Mouse (Mus musculus): ENCODE results near the gene Ugt1a1. TPM values are rescaled to one million over a fixed set of nuclear protein-coding genes. Genes with fewer than 3 reads are reported as not detected.

The Ugt1a1 gene
- total and polyA plus RNA-seq, 2 experiments from 2014 or later, result 0.07 TPM; not detected in 1

DNA sequence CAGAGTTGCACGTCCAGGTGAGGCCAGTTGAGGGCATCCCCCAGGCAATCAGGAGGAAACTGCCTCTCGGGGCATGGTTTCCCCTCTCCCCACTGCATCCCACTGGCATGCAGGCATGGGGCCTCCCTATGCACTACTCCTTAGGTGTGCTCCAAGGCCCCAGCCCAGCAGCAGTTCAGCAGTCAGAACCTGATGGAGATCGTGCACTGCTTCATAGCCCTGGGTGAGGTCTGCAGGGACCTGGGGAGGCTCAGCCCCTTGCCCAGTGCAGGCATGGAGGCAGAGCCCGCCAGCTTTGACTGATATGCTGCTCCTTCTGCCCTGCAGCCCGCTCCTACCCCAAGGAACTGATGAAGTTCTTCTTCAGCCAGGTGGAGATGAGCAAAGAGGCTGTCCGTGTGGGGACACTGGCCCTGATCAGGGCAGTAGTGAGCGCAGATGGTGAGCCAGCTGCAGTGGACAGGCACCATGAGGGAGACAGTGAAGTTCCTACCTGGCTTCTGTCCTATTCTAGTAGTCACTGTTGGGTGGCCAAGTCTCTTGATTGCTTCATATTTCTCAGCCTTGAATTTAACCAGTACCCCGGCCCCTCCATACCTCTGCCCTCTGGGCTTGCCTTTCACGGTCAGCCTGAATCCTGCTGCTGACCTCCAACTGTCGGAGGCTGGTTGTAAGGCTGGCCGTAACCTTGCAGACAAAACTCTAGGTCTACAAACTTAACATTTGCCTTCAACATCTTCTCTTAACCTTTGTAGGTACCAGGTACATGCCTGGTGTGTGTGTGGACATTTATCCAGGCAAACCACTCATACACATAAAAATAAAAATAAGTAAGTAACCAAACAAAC lies 23.5 kb downstream of the Ugt1a1 start:
- no peaks in the 10 kb centered on the region for H3K36me3 ChIP-seq (replicated peaks; ENCODE audit: control insufficient read depth, insufficient read depth, low read length)
- no peak for ATAC-seq (ENCODE audit: insufficient read depth, low read depth)
- no peak overlapping the region for H3K9ac ChIP-seq (replicated peaks; ENCODE audit: low read depth, low read length)
- DNase-seq (ENCODE audit: low spot score), result no peak
- H3K27ac ChIP-seq (ENCODE audit: low read depth), result no peak overlapping the region
- peaks cover 95% of the 10 kb centered on the region for H3K9me3 ChIP-seq (replicated peaks; ENCODE audit: control insufficient read depth, low read length)
- no peaks in the 10 kb centered on the region for H3K4me1 ChIP-seq (ENCODE audit: control insufficient read depth, insufficient read depth)
- no peak for TF ChIP-seq EP300 (IDR thresholded peaks at IDR 0.05; ENCODE audit: low read depth)
- TF ChIP-seq CTCF (IDR thresholded peaks at IDR 0.05; ENCODE audit: low read depth), result no peak
- H3K4me2 ChIP-seq (ENCODE audit: low read depth, low read length), result no peak overlapping the region
- H3K4me3 ChIP-seq (ENCODE audit: low read depth, low read length), result no peak overlapping the region
- H3K27me3 ChIP-seq (ENCODE audit: control insufficient read depth, insufficient read depth, low read length), result no peaks in the 10 kb centered on the region
- 55% methylated on average over 11 of the region's 11 CpGs for WGBS

DNA sequence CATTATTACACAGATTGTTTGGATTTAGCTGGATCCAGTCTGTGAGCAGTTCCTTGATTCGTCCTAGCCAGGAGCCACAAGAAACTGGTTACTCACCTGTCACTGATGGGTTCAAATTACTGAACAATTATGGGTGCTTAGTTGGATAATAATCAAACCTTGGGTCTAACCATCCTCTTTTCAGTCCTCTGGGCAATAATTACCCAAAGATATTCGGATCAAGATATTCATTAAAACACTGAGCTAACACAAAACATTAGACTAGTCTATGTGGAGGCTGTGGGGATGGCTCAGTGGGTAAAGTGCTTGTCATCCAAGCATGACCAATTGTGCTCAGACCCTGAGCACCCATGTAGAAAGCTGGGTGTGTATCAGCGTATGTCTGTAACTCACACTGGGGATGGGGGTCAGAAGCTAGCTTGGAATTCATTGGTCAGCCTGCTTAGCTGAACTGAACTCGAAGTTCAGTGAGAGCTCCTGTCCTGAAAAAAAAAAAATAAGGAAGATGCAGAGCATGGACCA lies 24.2 kb downstream of the Ugt1a1 start:
- TF ChIP-seq CTCF (IDR thresholded peaks at IDR 0.05; ENCODE audit: low read depth), result no peak
- TF ChIP-seq EP300 (IDR thresholded peaks at IDR 0.05; ENCODE audit: low read depth), result no peak
- no peak overlapping the region for H3K27ac ChIP-seq (ENCODE audit: low read depth)
- no peak overlapping the region for H3K4me3 ChIP-seq (ENCODE audit: low read depth, low read length)
- 43% methylated on average over 4 of the region's 4 CpGs for WGBS
- no peak for DNase-seq (ENCODE audit: low spot score)
- H3K9ac ChIP-seq (replicated peaks; ENCODE audit: low read depth, low read length), result no peak overlapping the region
- no peak overlapping the region for H3K4me2 ChIP-seq (ENCODE audit: low read depth, low read length)
- ATAC-seq (ENCODE audit: insufficient read depth, low read depth), result no peak
- no peaks in the 10 kb centered on the region for H3K36me3 ChIP-seq (replicated peaks; ENCODE audit: control insufficient read depth, insufficient read depth, low read length)
- H3K9me3 ChIP-seq (replicated peaks; ENCODE audit: control insufficient read depth, low read length), result peaks cover 95% of the 10 kb centered on the region
- H3K4me1 ChIP-seq (ENCODE audit: control insufficient read depth, insufficient read depth), result no peaks in the 10 kb centered on the region
- H3K27me3 ChIP-seq (ENCODE audit: control insufficient read depth, insufficient read depth, low read length), result no peaks in the 10 kb centered on the region

DNA sequence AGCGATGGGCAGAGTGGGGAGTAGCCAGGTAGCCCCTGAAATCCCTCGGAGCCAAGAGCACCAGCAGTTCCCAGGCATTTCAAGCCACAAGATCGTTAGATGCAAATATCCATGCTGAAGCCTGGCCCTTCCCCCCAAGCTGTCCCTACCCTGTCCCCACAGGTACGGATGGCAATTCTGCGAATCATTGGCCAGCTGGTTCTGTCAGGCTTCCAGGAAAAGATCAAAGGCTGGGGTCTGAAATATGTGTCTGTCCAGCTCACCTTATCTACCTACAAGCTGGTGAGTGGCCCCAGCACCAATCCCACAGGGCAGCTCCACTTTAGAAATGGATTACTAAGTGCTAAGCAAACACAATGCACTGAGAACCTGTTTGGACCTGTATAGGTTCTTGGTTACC lies 25.6 kb downstream of the Ugt1a1 start:
- no peak overlapping the region for H3K4me3 ChIP-seq (ENCODE audit: low read depth, low read length)
- H3K36me3 ChIP-seq (replicated peaks; ENCODE audit: control insufficient read depth, insufficient read depth, low read length), result no peaks in the 10 kb centered on the region
- 66% methylated on average over 5 of the region's 5 CpGs for WGBS
- H3K4me2 ChIP-seq (ENCODE audit: low read depth, low read length), result no peak overlapping the region
- no peak for TF ChIP-seq EP300 (IDR thresholded peaks at IDR 0.05; ENCODE audit: low read depth)
- no peak for TF ChIP-seq CTCF (IDR thresholded peaks at IDR 0.05; ENCODE audit: low read depth)
- H3K27ac ChIP-seq (ENCODE audit: low read depth), result no peak overlapping the region
- no peaks in the 10 kb centered on the region for H3K27me3 ChIP-seq (ENCODE audit: control insufficient read depth, insufficient read depth, low read length)
- peaks cover 93% of the 10 kb centered on the region for H3K9me3 ChIP-seq (replicated peaks; ENCODE audit: control insufficient read depth, low read length)
- DNase-seq (ENCODE audit: low spot score) (no peak), ATAC-seq (ENCODE audit: insufficient read depth, low read depth) (no peak)
- no peak overlapping the region for H3K9ac ChIP-seq (replicated peaks; ENCODE audit: low read depth, low read length)
- H3K4me1 ChIP-seq (ENCODE audit: control insufficient read depth, insufficient read depth), result no peaks in the 10 kb centered on the region

DNA sequence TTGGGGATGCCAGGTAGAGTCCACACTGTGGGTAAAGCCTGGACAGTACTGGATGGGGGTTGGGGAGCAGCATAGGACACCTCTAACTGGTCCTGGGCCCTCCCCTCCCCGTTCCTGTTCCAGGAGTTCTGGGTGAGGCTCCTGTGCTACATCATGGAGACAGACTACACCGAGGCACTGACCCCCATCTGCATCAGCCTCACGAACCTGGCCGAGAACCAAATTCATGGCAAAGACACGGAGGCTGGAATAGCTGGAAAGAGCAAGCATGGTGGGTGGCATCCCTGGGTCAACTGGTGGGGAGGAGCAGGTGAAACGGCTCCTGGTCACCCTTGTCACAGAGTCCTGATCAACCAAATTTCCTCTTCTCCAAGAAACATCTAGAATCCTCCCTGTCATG lies 27.0 kb downstream of the Ugt1a1 start:
- TF ChIP-seq EP300 (IDR thresholded peaks at IDR 0.05; ENCODE audit: low read depth) (no peak), CTCF (IDR thresholded peaks at IDR 0.05; ENCODE audit: low read depth) (no peak)
- DNase-seq (ENCODE audit: low spot score) (no peak), ATAC-seq (ENCODE audit: insufficient read depth, low read depth) (no peak)
- no peaks in the 10 kb centered on the region for H3K36me3 ChIP-seq (replicated peaks; ENCODE audit: control insufficient read depth, insufficient read depth, low read length)
- no peaks in the 10 kb centered on the region for H3K27me3 ChIP-seq (ENCODE audit: control insufficient read depth, insufficient read depth, low read length)
- WGBS, result 64% methylated on average over 6 of the region's 6 CpGs
- H3K27ac ChIP-seq (ENCODE audit: low read depth), result no peak overlapping the region
- H3K9me3 ChIP-seq (replicated peaks; ENCODE audit: control insufficient read depth, low read length), result peaks cover 90% of the 10 kb centered on the region
- no peaks in the 10 kb centered on the region for H3K4me1 ChIP-seq (ENCODE audit: control insufficient read depth, insufficient read depth)
- no peak overlapping the region for H3K9ac ChIP-seq (replicated peaks; ENCODE audit: low read depth, low read length)
- H3K4me3 ChIP-seq (ENCODE audit: low read depth, low read length), result no peak overlapping the region
- H3K4me2 ChIP-seq (ENCODE audit: low read depth, low read length), result no peak overlapping the region

DNA sequence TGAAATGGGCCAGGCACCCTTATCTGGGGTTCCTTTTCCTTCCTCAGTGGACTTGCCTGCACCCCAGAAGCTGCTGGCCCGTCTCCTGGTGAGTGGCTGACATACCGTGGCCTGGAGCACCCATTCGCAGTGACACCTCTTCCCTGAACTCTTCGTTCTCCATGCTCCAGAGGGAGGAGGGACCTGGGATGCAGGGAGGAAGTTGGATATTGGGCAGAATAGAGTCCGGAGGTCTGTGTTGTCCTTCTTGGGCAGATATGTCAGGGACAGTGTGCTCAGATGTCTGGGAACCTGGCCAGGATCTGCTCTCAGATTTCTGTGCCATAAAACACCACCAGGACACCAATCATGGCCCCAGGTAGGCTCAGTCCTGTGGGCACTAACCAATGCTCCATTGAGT lies 28.3 kb downstream of the Ugt1a1 start:
- ATAC-seq (ENCODE audit: insufficient read depth, low read depth) (no peak), DNase-seq (ENCODE audit: low spot score) (no peak)
- Histone ChIP-seq H3K4me1 (ENCODE audit: control insufficient read depth, insufficient read depth) (no peaks in the 10 kb centered on the region), H3K9ac (replicated peaks; ENCODE audit: low read depth, low read length) (no peak overlapping the region), H3K27me3 (ENCODE audit: control insufficient read depth, insufficient read depth, low read length) (no peaks in the 10 kb centered on the region), H3K27ac (ENCODE audit: low read depth) (no peak overlapping the region), H3K4me2 (ENCODE audit: low read depth, low read length) (no peak overlapping the region), H3K4me3 (ENCODE audit: low read depth, low read length) (no peak overlapping the region), H3K36me3 (replicated peaks; ENCODE audit: control insufficient read depth, insufficient read depth, low read length) (no peaks in the 10 kb centered on the region), H3K9me3 (replicated peaks; ENCODE audit: control insufficient read depth, low read length) (peaks cover 83% of the 10 kb centered on the region)
- TF ChIP-seq CTCF (IDR thresholded peaks at IDR 0.05; ENCODE audit: low read depth) (no peak), EP300 (IDR thresholded peaks at IDR 0.05; ENCODE audit: low read depth) (no peak)
- 64% methylated on average over 5 of the region's 5 CpGs for WGBS
